In genomic region chr7:112377314-112377713, GRCm38 (mm10) we compare ENCODE assay signal across 9 mouse cellular contexts. TPM values are rescaled to one million over a fixed set of nuclear protein-coding genes. Genes with fewer than 3 reads are reported as not detected.
DNase-seq lines count a peak whose midpoint lies in the region; ATAC-seq and TF ChIP-seq lines count a peak whose summit lies in the region.
"Had no signal": no experiment of that assay in that cellular context is flagged by ENCODE, and none has a peak within 500 bp of the region (broad histone marks: within the 10 kb centered on the region; RNA-seq: fewer than 3 reads in every experiment).

No protein-coding gene starts in this region.

- no peak overlapping the region for H3K9ac ChIP-seq in midbrain, postnatal 0 days (replicated peaks; ENCODE audit: low read length, poor library complexity, severe bottlenecking)

- intact Hi-C loops in left cerebral cortex, postnatal 4 days (cut with DNase I) = no loop called here

- no peaks in the 10 kb centered on the region for H3K36me3 ChIP-seq in midbrain, postnatal 0 days (ENCODE audit: insufficient read depth, low read length)
- H3K36me3 ChIP-seq: embryonic facial prominence, embryonic 12.5 days had no signal

- no peak overlapping the region for H3K4me2 ChIP-seq in midbrain, postnatal 0 days (ENCODE audit: low read depth, low read length, poor library complexity, severe bottlenecking)
- H3K4me2 ChIP-seq: embryonic facial prominence, embryonic 12.5 days had no signal

- peak; percentile 74 for DNase-seq in ovary, postnatal 36 days (ENCODE audit: low spot score)
- DNase-seq in ovary, adult 18-20 months (ENCODE audit: low spot score) = no peak
- DNase-seq in cerebellum, postnatal 10 days = peak; percentile 91 to 92
- peak; percentile 73 to 81 for DNase-seq in frontal cortex, postnatal 36 days (ENCODE audit: low spot score in 2 of 2)
- peak; percentile 71 for DNase-seq in induced T-regulatory cell, adult 2 months (ENCODE audit: low read depth)
- DNase-seq in left cerebral cortex, postnatal 4 days = peak; percentile 87
- DNase-seq in midbrain, postnatal 0 days (ENCODE audit: low spot score) = peak; percentile 91
- DNase-seq in thymus, postnatal 14 days = peak; percentile 66

- H3K27me3 ChIP-seq in midbrain, postnatal 0 days (ENCODE audit: insufficient read depth, low read length) = no peaks in the 10 kb centered on the region
- H3K27me3 ChIP-seq: embryonic facial prominence, embryonic 12.5 days had no signal

- no peak overlapping the region for H3K4me3 ChIP-seq in midbrain, postnatal 0 days (ENCODE audit: low read depth, low read length)
- H3K4me3 ChIP-seq: embryonic facial prominence, embryonic 12.5 days had no signal

- H3K9me3 ChIP-seq in midbrain, postnatal 0 days (ENCODE audit: low read length) = no peaks in the 10 kb centered on the region
- H3K9me3 ChIP-seq: embryonic facial prominence, embryonic 12.5 days had no signal

- no peak overlapping the region for H3K27ac ChIP-seq in midbrain, postnatal 0 days (ENCODE audit: low read depth, low read length)
- H3K27ac ChIP-seq: embryonic facial prominence, embryonic 12.5 days had no signal

- 0 out of 2 replicates have a peak, but pooled peaks have one; percentile 38 for ATAC-seq in midbrain, postnatal 0 days (ENCODE audit: low FRiP score)

- peak; percentile 92 for TF ChIP-seq CTCF in midbrain, postnatal 0 days (IDR thresholded peaks at IDR 0.05)

- no peaks in the 10 kb centered on the region for H3K4me1 ChIP-seq in midbrain, postnatal 0 days (ENCODE audit: insufficient read depth, low read length)

- 37% methylated on average over 8 of the region's 8 CpGs for WGBS in midbrain, postnatal 0 days

RNA-seq across cellular contexts. Expression of gene Parva, which starts 50.0 kb away (rescaled TPM):
- 10 to 100 TPM; 25.6 to 26.8 TPM for total RNA-seq in left cerebral cortex, postnatal 4 days (2021)
- total RNA-seq in midbrain, postnatal 0 days (2014; rRNA removed) = 23.2 and 25.8 TPM in 2 replicates
- polyA plus RNA-seq in midbrain, postnatal 0 days (2015; fragmentation: Nextera tagmentation; extraction: Ambion mirVana) = 22.9 and 23.3 TPM in 2 replicates
